In genomic region chr3:88232301-88232702, GRCm38 (mm10) we compare ENCODE assay signal across 10 mouse cellular contexts. TPM values are rescaled to one million over a fixed set of nuclear protein-coding genes. Genes with fewer than 3 reads are reported as not detected.
DNase-seq lines count a peak whose midpoint lies in the region; ATAC-seq lines count a peak whose summit lies in the region.
"Had no signal": no experiment of that assay in that cellular context is flagged by ENCODE, and none has a peak within 500 bp of the region (broad histone marks: within the 10 kb centered on the region; RNA-seq: fewer than 3 reads in every experiment).

No protein-coding gene starts in this region.

- peak; percentile 13 for DNase-seq in ovary, adult 18-20 months (ENCODE audit: low spot score)
- DNase-seq in ovary, postnatal 14 days (ENCODE audit: low spot score): no peak
- peak; percentile 80 to 84 for DNase-seq in left cerebral cortex, postnatal 10 days (ENCODE audit: extremely low spot score in 1 of 2, low spot score in 2 of 2)
- DNase-seq in right cerebral cortex, postnatal 36 days (ENCODE audit: low spot score in 2 of 2): peak; percentile 73 to 75
- DNase-seq in spleen, adult 12 weeks (ENCODE audit: low spot score): no peak
- DNase-seq in urinary bladder, adult 2 months (ENCODE audit: low spot score): no peak
- DNase-seq in embryo, embryonic 10 days (ENCODE audit: low spot score): no peak

- intact Hi-C loops in left cerebral cortex, postnatal 10 days (cut with DNase I): no loop called here

- ATAC-seq in hematopoietic stem cell, adult 5-6 weeks (replicated peaks in 1 of 2; ENCODE audit: insufficient read depth in 1 of 2, low FRiP score in 2 of 2, low TSS enrichment in 1 of 2, low read depth in 1 of 2, poor library complexity in 2 of 2, severe bottlenecking in 2 of 2): peak; percentile 47 to 56

RNA-seq across cellular contexts. Expression of gene Rhbg, which starts 22.2 kb away (rescaled TPM):
- total RNA-seq in hematopoietic stem cell, adult 5-6 weeks (2017): 0.56 TPM in 1 of 2 replicates, not detected in the other
- under 1 TPM; 0.26 to 0.41 TPM for total RNA-seq in left cerebral cortex, postnatal 10 days (2021)
- 3.9 and 4.8 TPM in 2 replicates for polyA plus RNA-seq in urinary bladder, adult 2 months (2012; rRNA removed)

RNA-seq across cellular contexts. Expression of gene Gm38392, which starts 54.7 kb away (rescaled TPM):
- total RNA-seq in hematopoietic stem cell, adult 5-6 weeks (2017): not detected in 2 replicates
- total RNA-seq in left cerebral cortex, postnatal 10 days (2021): under 1 TPM in 1 of 2 experiments, not detected in 1; 0.81 TPM
- 0.15 and 0.34 TPM in 2 replicates for polyA plus RNA-seq in urinary bladder, adult 2 months (2012; rRNA removed)
- polyA plus RNA-seq: embryonic facial prominence, embryonic 14.5 days; heart, embryonic 16.5 days had no signal

Comparison
In these comparisons a context has a peak if more than half of its experiments do, and no peak if none do; other contexts are left out.
1. DNase-seq: peak in ovary, adult 18-20 months (single experiment), left cerebral cortex, postnatal 10 days (2 of 2) and right cerebral cortex, postnatal 36 days (2 of 2); none in ovary, postnatal 14 days (single experiment), spleen, adult 12 weeks (single experiment), urinary bladder, adult 2 months (single experiment) and embryo, embryonic 10 days (single experiment).